Mouse (Mus musculus) brain, embryonic 14.5 days (tissue): ENCODE results near the gene Tctex1d4.

ENCODE experiments used
- CTCF ChIP-seq: fragments of 200-500 bp; IDR thresholded peaks from 2 replicates; pipeline ENCODE4 v1.5.1; 2012; ENCODE audit warnings: inconsistent platforms, mild to moderate bottlenecking, moderate library complexity, borderline replicate concordance; ENCODE audit not compliant: insufficient read depth, insufficient read length; ENCODE audit errors: extremely low read depth
- POLR2A ChIP-seq: fragments of 200-500 bp; IDR thresholded peaks from 2 replicates; pipeline ENCODE4 v1.6.1; 2012; ENCODE audit warnings: mild to moderate bottlenecking, inconsistent platforms, borderline replicate concordance; ENCODE audit not compliant: poor library complexity, insufficient read depth, insufficient read length, severe bottlenecking; ENCODE audit errors: extremely low read depth

DNA sequence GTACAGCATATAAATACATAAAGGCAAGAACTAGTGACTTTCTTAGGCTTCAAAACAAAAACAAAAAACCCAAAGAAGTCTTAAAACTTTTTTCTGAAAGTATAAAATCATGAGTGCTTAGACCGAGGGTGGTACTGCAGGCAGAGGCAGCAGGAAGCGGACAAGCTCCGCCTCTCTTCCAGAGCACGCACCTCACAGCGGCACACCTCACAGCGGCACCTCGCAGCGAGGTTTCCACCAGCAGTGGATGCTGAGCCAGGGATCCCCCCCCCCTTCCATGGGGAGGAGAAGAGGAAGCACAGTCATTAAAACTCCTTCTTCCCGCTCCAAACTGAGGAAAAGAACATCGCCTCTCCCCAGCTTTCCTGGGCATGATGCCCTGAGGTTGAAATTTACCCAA, 33.1 kb downstream of the Tctex1d4 start:
- no peak for TF ChIP-seq CTCF
- TF ChIP-seq POLR2A: no peak
